Mouse (Mus musculus) splenic B cell, adult 2 months (primary cell): Measurements from ENCODE around the gene Bahcc1.
A peak's percentile ranks its signal among the peaks of the same experiment; 100 is the strongest.

ENCODE experiments used
- DNase-seq: peaks from one replicate; pipeline ENCODE4 v3.0.0-alpha.2; 2011; ENCODE audit warnings: low read depth, low spot score
- H3K27me3 ChIP-seq: 2 replicates; pipeline ENCODE4 v1.6.1; 2012; ENCODE audit warnings: mild to moderate bottlenecking, low read length, moderate library complexity, mixed read lengths; ENCODE audit not compliant: control insufficient read depth, poor library complexity, insufficient read depth, severe bottlenecking
- H3K36me3 ChIP-seq: 2 replicates; pipeline ENCODE4 v1.6.1; 2012; ENCODE audit warnings: mild to moderate bottlenecking, low read length, moderate library complexity, mixed read lengths; ENCODE audit not compliant: control insufficient read depth, poor library complexity, insufficient read depth, severe bottlenecking

Bahcc1 gene

GRCm38 (mm10) chr11:120255038-120255437, 22.3 kb downstream of the Bahcc1 start:
- H3K36me3 ChIP-seq, result no peaks in the 10 kb centered on the region
- DNase-seq, result no peak
- no peaks in the 10 kb centered on the region for H3K27me3 ChIP-seq

DNA sequence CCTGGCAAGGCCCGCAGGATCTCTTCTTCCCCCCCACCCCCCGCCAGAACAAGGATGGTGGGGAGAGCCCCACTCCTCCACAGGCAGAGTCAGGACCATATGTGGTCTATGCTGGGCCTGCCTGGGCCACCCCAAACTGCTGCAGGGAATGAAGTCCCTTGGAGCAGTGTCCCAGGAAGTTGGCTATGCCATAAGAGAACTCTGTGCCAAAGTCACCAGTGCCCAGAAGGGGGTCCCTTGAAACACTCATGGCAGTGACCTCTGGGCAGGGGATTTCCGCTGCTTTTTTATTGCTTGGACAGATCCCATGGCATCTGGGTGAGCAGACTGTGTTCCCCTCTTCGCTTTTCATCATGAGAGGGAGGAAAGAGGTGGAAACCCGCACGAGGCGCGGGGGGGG, 22.8 kb downstream of the Bahcc1 start:
- no peak for DNase-seq

GRCm38 (mm10) chr11:120256108-120256507, 23.4 kb downstream of the Bahcc1 start:
- no peaks in the 10 kb centered on the region for H3K27me3 ChIP-seq
- no peaks in the 10 kb centered on the region for H3K36me3 ChIP-seq
- DNase-seq, result no peak

More for the DNA sequence above, 22.8 kb downstream of the Bahcc1 start:
- H3K27me3 ChIP-seq, result no peaks in the 10 kb centered on the region
- no peaks in the 10 kb centered on the region for H3K36me3 ChIP-seq

GRCm38 (mm10) chr11:120256543-120256942, 23.8 kb downstream of the Bahcc1 start:
- no peak for DNase-seq
- no peaks in the 10 kb centered on the region for H3K27me3 ChIP-seq
- no peaks in the 10 kb centered on the region for H3K36me3 ChIP-seq

GRCm38 (mm10) chr11:120256981-120257820, 24.5 kb downstream of the Bahcc1 start:
- Histone ChIP-seq H3K27me3 (no peaks in the 10 kb centered on the region), H3K36me3 (no peaks in the 10 kb centered on the region)
- no peak for DNase-seq

DNA sequence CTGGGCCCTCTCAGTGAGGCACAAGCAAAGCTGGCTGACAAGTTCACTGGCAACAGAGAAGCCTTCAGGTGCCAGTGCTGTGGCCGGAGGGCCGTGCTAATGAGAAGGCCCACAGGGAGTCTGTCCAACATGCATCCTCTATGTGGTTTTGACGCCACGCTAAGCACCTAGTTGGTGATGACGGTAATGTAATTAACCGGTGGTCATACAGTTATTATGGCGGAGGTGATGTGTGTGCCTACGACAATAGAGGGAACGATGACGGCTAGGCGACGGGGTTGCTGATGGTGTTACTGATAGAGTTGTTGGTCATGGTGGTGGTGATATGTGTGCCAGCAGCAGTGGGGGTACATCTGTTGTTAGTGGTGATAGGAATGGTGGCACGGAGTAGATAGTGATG, 25.2 kb downstream of the Bahcc1 start:
- H3K27me3 ChIP-seq, result no peaks in the 10 kb centered on the region
- DNase-seq, result no peak
- no peaks in the 10 kb centered on the region for H3K36me3 ChIP-seq

- Histone ChIP-seq H3K27me3 (no peaks in the 10 kb centered on the region), H3K36me3 (no peaks in the 10 kb centered on the region)
- no peak for DNase-seq
Observed at GRCm38 (mm10) chr11:120258896-120259689, 26.3 kb downstream of the Bahcc1 start.

DNA sequence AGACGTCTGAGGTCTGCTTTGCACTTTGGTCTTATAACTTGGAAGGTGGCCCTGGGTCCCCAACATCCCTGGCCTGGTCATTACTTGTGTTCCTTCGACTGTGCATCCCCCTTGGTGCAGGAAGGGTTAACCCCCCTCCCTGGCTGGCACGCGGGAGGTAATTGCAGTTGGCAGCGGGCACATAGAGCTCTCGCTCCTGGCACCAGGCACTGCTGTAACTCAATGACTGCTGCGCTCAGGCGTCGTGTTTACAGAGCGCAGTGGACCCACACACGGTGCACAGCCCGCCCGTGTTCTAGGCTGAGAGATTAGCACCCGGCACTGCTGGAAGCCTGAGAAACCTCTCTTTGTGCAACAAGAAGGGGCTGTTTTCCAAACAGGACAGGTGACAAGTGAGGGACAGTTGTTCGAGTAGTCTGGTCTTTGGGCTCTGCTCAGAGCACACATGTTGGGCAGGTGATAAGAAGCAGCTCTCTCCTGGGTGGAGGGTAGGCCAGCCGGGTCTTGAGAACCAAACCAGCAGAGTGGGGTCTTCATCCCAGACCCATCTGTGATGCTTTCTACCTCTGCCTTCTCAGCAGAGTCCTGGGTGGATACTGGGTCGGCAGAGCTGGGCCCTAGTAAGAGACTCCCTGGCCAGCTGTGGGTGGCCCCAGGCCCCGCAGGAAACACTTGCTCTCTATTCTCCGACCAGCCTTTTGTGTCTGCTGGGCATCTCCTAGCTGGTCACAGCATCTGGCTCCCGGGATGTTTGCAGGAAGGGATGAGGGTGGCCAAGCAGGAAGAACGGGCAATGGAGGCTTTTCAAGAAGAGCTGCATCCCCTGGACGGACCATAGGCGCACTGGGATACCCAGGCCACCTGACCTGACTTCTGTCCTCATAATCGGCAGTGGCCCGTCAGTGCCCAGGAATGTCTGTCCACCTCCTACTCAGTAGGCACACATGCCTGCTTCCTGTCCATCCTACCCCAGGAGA, 27.3 kb downstream of the Bahcc1 start:
- no peaks in the 10 kb centered on the region for H3K36me3 ChIP-seq
- no peaks in the 10 kb centered on the region for H3K27me3 ChIP-seq
- no peak for DNase-seq

DNA sequence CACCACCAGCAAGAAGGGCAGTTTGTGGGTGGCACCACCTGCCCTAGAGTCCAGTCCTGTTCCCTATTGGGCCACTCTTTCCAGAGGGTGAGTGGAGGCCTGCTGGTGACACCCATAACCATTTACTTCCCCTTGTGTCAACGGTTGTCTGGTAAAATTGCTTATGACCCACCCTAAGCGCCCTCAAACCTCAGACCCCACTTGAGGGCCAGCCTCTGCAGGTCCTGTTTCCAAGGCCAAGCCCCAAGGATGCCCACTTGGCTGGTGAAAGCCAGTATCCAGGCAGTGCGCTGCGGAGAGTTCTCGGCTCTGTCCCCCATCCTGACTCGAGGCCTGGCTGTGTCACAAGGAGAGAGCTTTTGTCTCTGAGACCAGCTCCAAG, 28.0 kb downstream of the Bahcc1 start:
- DNase-seq, result no peak
- Histone ChIP-seq H3K27me3 (no peaks in the 10 kb centered on the region), H3K36me3 (no peaks in the 10 kb centered on the region)

GRCm38 (mm10) chr11:120261416-120262355, 28.9 kb downstream of the Bahcc1 start:
- H3K27me3 ChIP-seq, result no peaks in the 10 kb centered on the region
- no peaks in the 10 kb centered on the region for H3K36me3 ChIP-seq
- no peak for DNase-seq

GRCm38 (mm10) chr11:120262356-120262901, 29.7 kb downstream of the Bahcc1 start:
- H3K36me3 ChIP-seq, result no peaks in the 10 kb centered on the region
- H3K27me3 ChIP-seq, result no peaks in the 10 kb centered on the region
- peak; percentile 60 for DNase-seq

DNA sequence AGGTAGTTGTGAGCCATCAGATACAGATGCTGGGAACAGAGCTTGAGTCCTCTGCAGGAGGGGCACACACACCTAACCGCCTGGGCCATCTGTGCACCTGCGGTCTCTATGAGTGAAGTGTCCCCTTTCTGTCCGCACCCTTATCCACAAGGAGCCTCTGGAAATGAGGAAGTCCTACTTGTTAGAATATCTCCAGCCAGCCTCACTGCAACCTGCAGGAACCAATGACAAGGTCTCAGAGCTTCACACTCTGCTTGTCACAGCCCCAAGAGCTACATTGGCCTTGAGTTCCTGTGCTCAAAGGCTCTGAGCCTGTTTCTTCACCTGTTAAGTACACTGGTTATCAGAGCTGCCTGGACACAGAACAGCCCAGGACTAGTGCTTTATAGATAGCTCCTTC, 30.4 kb downstream of the Bahcc1 start:
- H3K27me3 ChIP-seq, result no peaks in the 10 kb centered on the region
- no peak for DNase-seq
- no peaks in the 10 kb centered on the region for H3K36me3 ChIP-seq

DNA sequence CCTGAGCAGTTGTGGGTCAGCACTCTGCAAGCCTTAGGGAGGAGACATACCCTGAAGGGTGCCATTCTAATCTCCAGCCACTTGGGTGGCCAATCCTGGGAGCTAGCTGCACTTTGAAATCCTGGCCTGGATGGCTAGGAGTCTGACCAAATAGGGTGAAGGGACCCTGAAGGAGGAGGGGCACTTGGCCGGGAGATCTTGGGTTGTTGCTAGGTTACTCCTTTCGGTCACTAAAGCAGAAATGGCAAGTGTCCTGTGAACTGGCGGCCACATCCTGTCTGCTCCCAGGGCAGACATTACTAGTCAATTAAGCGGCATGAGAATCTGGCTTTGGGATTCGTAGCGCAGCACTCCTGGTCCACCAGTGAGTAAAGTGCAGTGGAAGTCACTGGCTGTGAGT, 31.3 kb downstream of the Bahcc1 start:
- no peaks in the 10 kb centered on the region for H3K27me3 ChIP-seq
- no peak for DNase-seq
- H3K36me3 ChIP-seq, result no peaks in the 10 kb centered on the region
